Comparison of ENCODE assay signal across 9 mouse cellular contexts in the genomic region with DNA sequence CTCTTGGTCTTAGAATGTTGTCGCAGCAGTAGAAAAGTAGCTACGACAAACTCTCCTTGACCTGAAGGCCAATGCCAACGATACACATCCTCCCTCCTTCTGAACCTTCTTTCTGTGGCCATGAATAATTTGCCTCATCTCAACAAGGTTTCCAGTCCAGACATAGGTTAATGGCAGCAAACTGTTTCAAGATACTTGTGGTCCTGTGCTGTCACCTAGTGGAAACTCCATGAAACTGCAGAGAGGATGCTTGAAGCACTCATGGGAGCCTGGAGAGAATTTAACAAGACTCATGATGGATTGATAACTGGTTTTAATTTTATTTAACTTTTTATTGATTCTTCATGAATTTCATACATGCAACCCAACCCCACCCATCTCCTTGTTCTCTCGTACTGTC. TPM values are rescaled to one million over a fixed set of nuclear protein-coding genes. Genes with fewer than 3 reads are reported as not detected.
DNase-seq lines count a peak whose midpoint lies in the region; ATAC-seq lines count a peak whose summit lies in the region.
"Had no signal": no experiment of that assay in that cellular context is flagged by ENCODE, and none has a peak within 500 bp of the region (broad histone marks: within the 10 kb centered on the region; RNA-seq: fewer than 3 reads in every experiment).

No protein-coding gene starts in this region.

- no peak overlapping the region for H3K9ac ChIP-seq in liver, embryonic 12.5 days
- H3K9ac ChIP-seq: heart, embryonic 15.5 days had no signal

- H3K27ac ChIP-seq in liver, embryonic 12.5 days: no peak overlapping the region
- H3K27ac ChIP-seq: heart, embryonic 15.5 days had no signal

- H3K4me3 ChIP-seq in liver, embryonic 12.5 days: no peak overlapping the region
- H3K4me3 ChIP-seq: heart, embryonic 15.5 days had no signal

- no peak for ATAC-seq in cerebellum, adult (ENCODE audit: insufficient number of reproducible peaks, low FRiP score, low TSS enrichment)
- no peak for ATAC-seq in liver, embryonic 12.5 days
- peak; percentile 66 for ATAC-seq in granulocyte monocyte progenitor cell, adult 5-6 weeks (replicated peaks; ENCODE audit: poor library complexity, severe bottlenecking)

- H3K36me3 ChIP-seq in liver, embryonic 12.5 days: peaks cover 36% of the 10 kb centered on the region

- H3K9me3 ChIP-seq in liver, embryonic 12.5 days (replicated peaks): no peaks in the 10 kb centered on the region
- H3K9me3 ChIP-seq: heart, embryonic 15.5 days had no signal

- peaks cover 60% of the 10 kb centered on the region for H3K4me1 ChIP-seq in liver, embryonic 12.5 days
- H3K4me1 ChIP-seq: heart, embryonic 15.5 days had no signal

- peak; percentile 39 to 42 for DNase-seq in cerebellum, adult 18-20 months
- peak; percentile 39 for DNase-seq in liver
- DNase-seq in c-Kit-positive CD71-positive TER-119-negative erythroid progenitor cells, embryonic 14.5 days (ENCODE audit: low read depth): peak; percentile 66
- DNase-seq in lung, postnatal 36 days: peak; percentile 52
- peak; percentile 60 for DNase-seq in telencephalon, adult 2 months (ENCODE audit: low read depth, low spot score)

- no peaks in the 10 kb centered on the region for H3K27me3 ChIP-seq in liver, embryonic 12.5 days (replicated peaks)
- H3K27me3 ChIP-seq: heart, embryonic 15.5 days had no signal

- no peak overlapping the region for H3K4me2 ChIP-seq in liver, embryonic 12.5 days
- H3K4me2 ChIP-seq: heart, embryonic 15.5 days had no signal

- WGBS in liver, embryonic 12.5 days (ENCODE audit: insufficient replicate concordance): 38% methylated on average over 4 of the region's 4 CpGs

RNA-seq across cellular contexts. Expression of gene Rps15a, which starts 13.8 kb away (rescaled TPM):
- 565 and 598 TPM in 2 replicates for polyA plus RNA-seq in liver, embryonic 12.5 days (2016; fragmentation: Nextera tagmentation; extraction: Ambion mirVana)
- total RNA-seq in granulocyte monocyte progenitor cell, adult 5-6 weeks (2014; fragmentation: Nextera tagmentation): 3,328 and 3,545 TPM in 2 replicates
- 1,146 and 1,501 TPM in 2 replicates for total RNA-seq in granulocyte monocyte progenitor cell, adult 5-6 weeks (2017)

RNA-seq across cellular contexts. Expression of gene Arl6ip1, which starts 27.2 kb away (rescaled TPM):
- 254 and 292 TPM in 2 replicates for polyA plus RNA-seq in liver, embryonic 12.5 days (2016; fragmentation: Nextera tagmentation; extraction: Ambion mirVana)
- total RNA-seq in granulocyte monocyte progenitor cell, adult 5-6 weeks (2014; fragmentation: Nextera tagmentation): 105 and 124 TPM in 2 replicates
- 185 and 248 TPM in 2 replicates for total RNA-seq in granulocyte monocyte progenitor cell, adult 5-6 weeks (2017)
